Mouse (Mus musculus): ENCODE data around the gene Lrrc17. TPM values are rescaled to one million over a fixed set of nuclear protein-coding genes. Genes with fewer than 3 reads are reported as not detected.

Gene Lrrc17
- polyA plus RNA-seq, 1 experiment from 2014 or later, result 43.3 TPM

- no peak overlapping the region for H3K4me3 ChIP-seq (replicated peaks)
- H3K9me3 ChIP-seq, result no peaks in the 10 kb centered on the region
- peak; percentile 71 for ATAC-seq
- no peaks in the 10 kb centered on the region for H3K36me3 ChIP-seq
- H3K9ac ChIP-seq, result no peak overlapping the region
- no peaks in the 10 kb centered on the region for H3K27me3 ChIP-seq (replicated peaks)
- peaks cover 5% of the 10 kb centered on the region; the same call in 1 of the 2 replicates for H3K4me1 ChIP-seq (replicated peaks)
- no peak overlapping the region for H3K27ac ChIP-seq
- WGBS, result 43% methylated on average over 10 of the region's 10 CpGs
- no peak overlapping the region for H3K4me2 ChIP-seq (replicated peaks)
Measured at GRCm38 (mm10) chr5:21513363-21513762, 30.0 kb upstream of the Lrrc17 start.

- H3K4me2 ChIP-seq (replicated peaks), result no peak overlapping the region
- H3K4me1 ChIP-seq (replicated peaks), result peaks cover 5% of the 10 kb centered on the region; the same call in 1 of the 2 replicates
- H3K36me3 ChIP-seq, result no peaks in the 10 kb centered on the region
- no peak overlapping the region for H3K9ac ChIP-seq
- H3K9me3 ChIP-seq, result no peaks in the 10 kb centered on the region
- WGBS, result 93% methylated on average over 2 of the region's 2 CpGs
- no peak overlapping the region for H3K27ac ChIP-seq
- no peaks in the 10 kb centered on the region for H3K27me3 ChIP-seq (replicated peaks)
- ATAC-seq, result no peak
- no peak overlapping the region for H3K4me3 ChIP-seq (replicated peaks)
Measured at GRCm38 (mm10) chr5:21517562-21517961, 25.8 kb upstream of the Lrrc17 start.

- no peak overlapping the region for H3K4me3 ChIP-seq (replicated peaks)
- WGBS, result 80% methylated on average over 4 of the region's 4 CpGs
- no peaks in the 10 kb centered on the region; the same call in 1 of the 2 replicates for H3K4me1 ChIP-seq (replicated peaks)
- no peak overlapping the region for H3K27ac ChIP-seq
- ATAC-seq, result no peak
- H3K36me3 ChIP-seq, result no peaks in the 10 kb centered on the region
- no peaks in the 10 kb centered on the region for H3K27me3 ChIP-seq (replicated peaks)
- H3K9ac ChIP-seq, result no peak overlapping the region
- H3K9me3 ChIP-seq, result no peaks in the 10 kb centered on the region
- H3K4me2 ChIP-seq (replicated peaks), result no peak overlapping the region
Measured at GRCm38 (mm10) chr5:21518207-21518606, 25.2 kb upstream of the Lrrc17 start.

GRCm38 (mm10) chr5:21519166-21519565 lies 24.2 kb upstream of the Lrrc17 start:
- Histone ChIP-seq H3K27me3 (replicated peaks) (no peaks in the 10 kb centered on the region), H3K27ac (no peak overlapping the region), H3K4me1 (replicated peaks) (no peaks in the 10 kb centered on the region), H3K9ac (no peak overlapping the region), H3K4me3 (replicated peaks) (no peak overlapping the region), H3K9me3 (no peaks in the 10 kb centered on the region), H3K4me2 (replicated peaks) (no peak overlapping the region), H3K36me3 (no peaks in the 10 kb centered on the region)
- WGBS, result 82% methylated on average over 3 of the region's 3 CpGs
- ATAC-seq, result no peak

GRCm38 (mm10) chr5:21526835-21527485 lies 16.4 kb upstream of the Lrrc17 start:
- WGBS, result 69% methylated on average over 11 of the region's 11 CpGs
- Histone ChIP-seq H3K27ac (peak overlapping the region; percentile 56; the same call in 1 of the 2 replicates), H3K9ac (no peak overlapping the region), H3K4me3 (replicated peaks) (no peak overlapping the region), H3K36me3 (no peaks in the 10 kb centered on the region), H3K9me3 (no peaks in the 10 kb centered on the region), H3K4me1 (replicated peaks) (peaks cover 4% of the 10 kb centered on the region), H3K4me2 (replicated peaks) (no peak overlapping the region), H3K27me3 (replicated peaks) (no peaks in the 10 kb centered on the region)
- no peak for ATAC-seq

- ATAC-seq, result 0 out of 2 replicates have a peak, but pooled peaks have one; percentile 55
- no peaks in the 10 kb centered on the region for H3K27me3 ChIP-seq (replicated peaks)
- 50% methylated on average over 4 of the region's 4 CpGs for WGBS
- no peaks in the 10 kb centered on the region for H3K36me3 ChIP-seq
- H3K9ac ChIP-seq, result no peak overlapping the region
- peak overlapping the region; percentile 56; the same call in 1 of the 2 replicates for H3K27ac ChIP-seq
- no peak overlapping the region for H3K4me2 ChIP-seq (replicated peaks)
- peaks cover 4% of the 10 kb centered on the region for H3K4me1 ChIP-seq (replicated peaks)
- H3K4me3 ChIP-seq (replicated peaks), result no peak overlapping the region
- no peaks in the 10 kb centered on the region for H3K9me3 ChIP-seq
Measured at GRCm38 (mm10) chr5:21527488-21527911, 15.9 kb upstream of the Lrrc17 start.

- Histone ChIP-seq H3K27ac (peak overlapping the region; percentile 34), H3K9me3 (no peaks in the 10 kb centered on the region), H3K4me1 (replicated peaks) (peaks cover 4% of the 10 kb centered on the region), H3K9ac (no peak overlapping the region), H3K4me3 (replicated peaks) (no peak overlapping the region), H3K36me3 (no peaks in the 10 kb centered on the region), H3K27me3 (replicated peaks) (no peaks in the 10 kb centered on the region), H3K4me2 (replicated peaks) (no peak overlapping the region)
- 65% methylated on average over 15 of the region's 15 CpGs for WGBS
- peak; percentile 91 for ATAC-seq
Measured at GRCm38 (mm10) chr5:21528068-21528842, 15.1 kb upstream of the Lrrc17 start.

GRCm38 (mm10) chr5:21529110-21529720 lies 14.1 kb upstream of the Lrrc17 start:
- Histone ChIP-seq H3K36me3 (no peaks in the 10 kb centered on the region), H3K4me2 (replicated peaks) (no peak overlapping the region), H3K4me3 (replicated peaks) (no peak overlapping the region), H3K9me3 (no peaks in the 10 kb centered on the region), H3K27ac (no peak overlapping the region), H3K4me1 (replicated peaks) (peaks cover 4% of the 10 kb centered on the region), H3K9ac (no peak overlapping the region), H3K27me3 (replicated peaks) (no peaks in the 10 kb centered on the region)
- WGBS, result 82% methylated on average over 8 of the region's 8 CpGs
- no peak for ATAC-seq

- Histone ChIP-seq H3K36me3 (no peaks in the 10 kb centered on the region), H3K27me3 (replicated peaks) (no peaks in the 10 kb centered on the region), H3K9me3 (no peaks in the 10 kb centered on the region), H3K27ac (no peak overlapping the region), H3K4me3 (replicated peaks) (no peak overlapping the region), H3K4me2 (replicated peaks) (no peak overlapping the region), H3K9ac (no peak overlapping the region), H3K4me1 (replicated peaks) (peaks cover 4% of the 10 kb centered on the region)
- no peak for ATAC-seq
- WGBS, result 91% methylated on average over 2 of the region's 2 CpGs
Measured at GRCm38 (mm10) chr5:21532126-21532525, 11.2 kb upstream of the Lrrc17 start.

- no peaks in the 10 kb centered on the region for H3K36me3 ChIP-seq
- 90% methylated on average over 5 of the region's 5 CpGs for WGBS
- ATAC-seq, result no peak
Measured at GRCm38 (mm10) chr5:21532921-21533320, 10.4 kb upstream of the Lrrc17 start.

GRCm38 (mm10) chr5:21542226-21542625 lies 1.1 kb upstream of the Lrrc17 start:
- Histone ChIP-seq H3K4me1 (replicated peaks) (peaks cover 4% of the 10 kb centered on the region), H3K9me3 (no peaks in the 10 kb centered on the region), H3K9ac (no peak overlapping the region), H3K36me3 (no peaks in the 10 kb centered on the region), H3K4me3 (replicated peaks) (no peak overlapping the region), H3K4me2 (replicated peaks) (no peak overlapping the region), H3K27ac (no peak overlapping the region), H3K27me3 (replicated peaks) (no peaks in the 10 kb centered on the region)
- no peak for ATAC-seq
- WGBS, result 65% methylated on average over 4 of the region's 4 CpGs

More at GRCm38 (mm10) chr5:21532921-21533320, 10.4 kb upstream of the Lrrc17 start:
- no peaks in the 10 kb centered on the region for H3K27me3 ChIP-seq (replicated peaks)
- H3K27ac ChIP-seq, result no peak overlapping the region
- H3K4me3 ChIP-seq (replicated peaks), result no peak overlapping the region
- H3K9ac ChIP-seq, result no peak overlapping the region
- H3K4me1 ChIP-seq (replicated peaks), result no peaks in the 10 kb centered on the region
- no peaks in the 10 kb centered on the region for H3K9me3 ChIP-seq
- no peak overlapping the region for H3K4me2 ChIP-seq (replicated peaks)

GRCm38 (mm10) chr5:21544821-21545220 lies 1.5 kb downstream of the Lrrc17 start:
- 34% methylated on average over 3 of the region's 3 CpGs for WGBS
- ATAC-seq, result no peak
- Histone ChIP-seq H3K9me3 (no peaks in the 10 kb centered on the region), H3K4me1 (replicated peaks) (peaks cover 4% of the 10 kb centered on the region), H3K36me3 (no peaks in the 10 kb centered on the region), H3K27ac (no peak overlapping the region), H3K27me3 (replicated peaks) (no peaks in the 10 kb centered on the region), H3K9ac (no peak overlapping the region), H3K4me2 (replicated peaks) (peak overlapping the region; percentile 52), H3K4me3 (replicated peaks) (peak overlapping the region; percentile 34)
